Mouse (Mus musculus) MEL (cell line): ENCODE results near the gene Mospd3. TPM values are rescaled to one million over a fixed set of nuclear protein-coding genes. Genes with fewer than 3 reads are reported as not detected.

ENCODE experiments used
- DNase-seq: peaks from one replicate; pipeline ENCODE4 v3.0.0; 2011; ENCODE audit warnings: low read depth, low spot score
- H3K27ac ChIP-seq: 2 replicates; pipeline ENCODE4 v1.5.1; 2012; ENCODE audit warnings: low read depth, mild to moderate bottlenecking, control low read depth, low read length, moderate library complexity; ENCODE audit not compliant: control insufficient read depth
- H3K27me3 ChIP-seq, 2 experiments: fragments of 150-350 bp in 1 of 2; sonication (generic) in 1 of 2; 2 replicates each; pipeline ENCODE4 v1.6.1; 2012; ENCODE audit warnings: low read length in 2 of 2, mild to moderate bottlenecking in 2 of 2, improper control_type of control experiment in 1 of 2, moderate library complexity in 1 of 2; ENCODE audit not compliant: insufficient read depth in 2 of 2, control insufficient read depth in 1 of 2
- H3K36me3 ChIP-seq, 2 experiments: 2 replicates each; pipeline ENCODE4 v1.6.1; 2012 to 2014; ENCODE audit warnings: low read length in 2 of 2, improper control_type of control experiment in 1 of 2, inconsistent platforms in 1 of 2, mild to moderate bottlenecking in 1 of 2; ENCODE audit not compliant: insufficient read depth in 2 of 2, control insufficient read depth in 1 of 2
- H3K4me1 ChIP-seq, 2 experiments: fragments of 150-350 bp in 1 of 2; sonication (generic) in 1 of 2; 2 replicates each; pipeline ENCODE4 v1.6.1; 2012; ENCODE audit warnings: low read length in 2 of 2, improper control_type of control experiment in 1 of 2, mild to moderate bottlenecking in 1 of 2; ENCODE audit not compliant: insufficient read depth in 2 of 2, control insufficient read depth in 1 of 2
- H3K4me3 ChIP-seq, 2 experiments: fragments of 150-350 bp in 1 of 2; sonication (generic) in 1 of 2; 2 replicates each; pipeline ENCODE4 v1.5.1; 2012; ENCODE audit warnings: low read depth in 2 of 2, low read length in 2 of 2, mild to moderate bottlenecking in 2 of 2, moderate library complexity in 2 of 2, control low read depth in 1 of 2, improper control_type of control experiment in 1 of 2; ENCODE audit not compliant: control insufficient read depth in 1 of 2, insufficient read depth in 1 of 2
- H3K79me2 ChIP-seq: 2 replicates; pipeline ENCODE4 v1.6.1; 2012; ENCODE audit warnings: mild to moderate bottlenecking, low read length, moderate library complexity; ENCODE audit not compliant: control insufficient read depth, poor library complexity, insufficient read depth
- H3K9ac ChIP-seq: 2 replicates; pipeline ENCODE4 v1.6.1; 2012; ENCODE audit warnings: low read depth, mild to moderate bottlenecking, control low read depth, low read length, moderate library complexity; ENCODE audit not compliant: control insufficient read depth, poor library complexity, severe bottlenecking
- H3K9me3 ChIP-seq: fragments of 150-350 bp; sonication (generic); replicated peaks from 2 replicates; pipeline ENCODE4 v1.6.1; 2012; ENCODE audit warnings: mild to moderate bottlenecking, low read length, improper control_type of control experiment, moderate library complexity; ENCODE audit not compliant: insufficient read depth
- E2F4 ChIP-seq: IDR thresholded peaks from 2 replicates; pipeline ENCODE4 v1.6.1; 2011; ENCODE audit warnings: low read depth, low read length, improper control_type of control experiment, borderline replicate concordance
- EP300 ChIP-seq, 2 experiments: IDR thresholded peaks; 2 replicates each; pipeline ENCODE4 v1.6.1; 2011; ENCODE audit warnings: improper control_type of control experiment in 2 of 2, low read length in 2 of 2, low read depth in 1 of 2, mild to moderate bottlenecking in 1 of 2
- MXI1 ChIP-seq: IDR thresholded peaks from 2 replicates; pipeline ENCODE4 v1.6.1; 2011; ENCODE audit warnings: mild to moderate bottlenecking, low read depth, low read length, improper control_type of control experiment
- MYB ChIP-seq: IDR thresholded peaks from 2 replicates; pipeline ENCODE4 v1.6.1; 2011; ENCODE audit warnings: mild to moderate bottlenecking, low read depth, low read length, improper control_type of control experiment
- RAD21 ChIP-seq: IDR thresholded peaks from 2 replicates; pipeline ENCODE4 v1.6.1; 2011; ENCODE audit warnings: mild to moderate bottlenecking, low read depth, low read length, improper control_type of control experiment
- SIN3A ChIP-seq: IDR thresholded peaks from 2 replicates; pipeline ENCODE4 v1.6.1; 2012; ENCODE audit warnings: low read length, improper control_type of control experiment, inconsistent platforms
- TBP ChIP-seq: IDR thresholded peaks from 2 replicates; pipeline ENCODE4 v1.8.0; 2011; ENCODE audit warnings: low read depth, low read length, improper control_type of control experiment
- TCF12 ChIP-seq: IDR thresholded peaks from 2 replicates; pipeline ENCODE4 v1.6.1; 2014; ENCODE audit warnings: low read depth, mild to moderate bottlenecking, inconsistent platforms, low read length, improper control_type of control experiment, moderate library complexity
- ZC3H11A ChIP-seq: IDR thresholded peaks from 2 replicates; pipeline ENCODE4 v1.6.1; 2012; ENCODE audit warnings: low read depth, mild to moderate bottlenecking, inconsistent platforms, low read length, improper control_type of control experiment
- ZKSCAN1 ChIP-seq: IDR thresholded peaks from 2 replicates; pipeline ENCODE4 v1.6.1; 2012; ENCODE audit warnings: low read depth, mild to moderate bottlenecking, inconsistent platforms, low read length, improper control_type of control experiment, moderate library complexity
- polyA plus RNA-seq, 2 experiments: library from polyadenylated mRNA; stranded (reverse) in 1 of 2; unstranded in 1 of 2; fragments of >175 nt in 1 of 2; fragments of >200 nt in 1 of 2; gene quantifications; 2 replicates each; pipeline versions ENCODE4 v1.2.1 to v1.2.4; 2012; ENCODE audit warnings: low replicate concordance in 2 of 2, low read depth in 1 of 2; ENCODE audit not compliant: insufficient read length in 2 of 2, insufficient read depth in 1 of 2, missing spikeins in 1 of 2
- total RNA-seq: library from RNA; depleted of rRNA; stranded (reverse); fragments of 300-350 nt; gene quantifications from 2 replicates; pipeline ENCODE4 v1.2.3, GENCODE M21; 2012

The Mospd3 gene
- total and polyA plus RNA-seq, 3 experiments: 12.4 to 144 TPM; not detected in 1

DNA sequence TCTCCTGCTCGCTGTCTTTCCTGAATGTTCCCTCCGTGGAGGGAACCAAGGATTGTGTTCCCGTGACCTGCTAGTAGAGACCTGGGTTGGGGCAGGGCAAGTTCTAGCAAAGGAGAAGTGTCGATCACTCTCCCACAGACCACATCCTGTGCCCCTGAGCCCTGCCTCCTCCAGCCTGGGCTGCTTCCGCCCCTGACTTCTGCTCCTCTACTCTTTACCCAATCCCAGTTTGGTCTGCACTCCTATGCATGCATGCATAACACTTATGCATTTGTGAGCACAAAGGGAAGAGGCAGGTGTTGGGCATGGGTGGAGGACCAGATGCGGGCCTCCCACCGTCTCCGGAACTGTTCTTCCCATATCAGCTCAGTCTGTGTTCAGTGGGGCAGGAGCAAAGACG, 30.3 kb upstream of the Mospd3 start (continued):
- TF ChIP-seq MYB: no peak

GRCm38 (mm10) chr5:137630602-137631001, 29.7 kb upstream of the Mospd3 start:
- H3K4me1 ChIP-seq: peaks cover 3 to 30% of the 10 kb centered on the region in 2 experiments
- peak overlapping the region; percentile 81 to 83 for H3K4me3 ChIP-seq
- H3K27me3 ChIP-seq: no peaks in the 10 kb centered on the region
- peak overlapping the region; percentile 52 for H3K9ac ChIP-seq
- no peak for TF ChIP-seq TCF12
- peak; percentile 7; the same call in 1 of the 2 replicates for TF ChIP-seq ZKSCAN1
- DNase-seq: no peak
- H3K36me3 ChIP-seq: peaks cover 2 to 24% of the 10 kb centered on the region in 2 experiments
- no peaks in the 10 kb centered on the region for H3K9me3 ChIP-seq
- H3K79me2 ChIP-seq: peaks cover 28% of the 10 kb centered on the region
- H3K27ac ChIP-seq: peak overlapping the region; percentile 70

GRCm38 (mm10) chr5:137629906-137630545, 29.2 kb upstream of the Mospd3 start:
- Histone ChIP-seq H3K27me3 (no peaks in the 10 kb centered on the region), H3K9ac (peak overlapping the region; percentile 86), H3K36me3 (peaks cover 2 to 25% of the 10 kb centered on the region in 2 experiments), H3K4me1 (peaks cover 3 to 30% of the 10 kb centered on the region in 2 experiments), H3K27ac (peak overlapping the region; percentile 86), H3K4me3 (peak overlapping the region; percentile 81 to 83), H3K9me3 (no peaks in the 10 kb centered on the region), H3K79me2 (peaks cover 28% of the 10 kb centered on the region)
- TF ChIP-seq E2F4 (no peak), EP300 (IDR thresholded peaks at IDR 0.05; ENCODE audit: low read depth in 1 of 2, low read length in 2 of 2) (0 out of 4 replicates have a peak, but pooled peaks of 1 of the 2 experiments have one; percentile 2)
- peak; percentile 43 for DNase-seq

- peak; percentile 3; the same call in 1 of the 2 replicates for TF ChIP-seq TBP
- TF ChIP-seq MXI1: no peak
- TF ChIP-seq SIN3A: peak; percentile 2; the same call in 1 of the 2 replicates
- TF ChIP-seq RAD21: no peak
- TF ChIP-seq ZC3H11A: no peak
- H3K4me1 ChIP-seq: peaks cover 6 to 38% of the 10 kb centered on the region in 2 experiments
- peak overlapping the region; percentile 81 to 83 for H3K4me3 ChIP-seq
- H3K36me3 ChIP-seq: peaks cover 2 to 32% of the 10 kb centered on the region in 2 experiments
- H3K79me2 ChIP-seq: peaks cover 28% of the 10 kb centered on the region
- peak overlapping the region; percentile 86 for H3K27ac ChIP-seq
- H3K27me3 ChIP-seq: no peaks in the 10 kb centered on the region
- no peak for DNase-seq
- no peaks in the 10 kb centered on the region for H3K9me3 ChIP-seq
- peak overlapping the region; percentile 86 for H3K9ac ChIP-seq
Measured at GRCm38 (mm10) chr5:137629306-137629721, 28.5 kb upstream of the Mospd3 start.
